Mouse (Mus musculus) liver, adult 2 months (tissue): ENCODE measurements around the gene Dnaaf5.

Source experiments
- CTCF ChIP-seq: fragments of 200-500 bp; IDR thresholded peaks from 2 replicates; pipeline ENCODE4 v1.5.1; 2011; ENCODE audit warnings: low read depth, low read length, control low read depth
- POLR2A ChIP-seq: fragments of 200-500 bp; IDR thresholded peaks from 2 replicates; pipeline ENCODE4 v1.6.1; 2011; ENCODE audit warnings: low read length, control low read depth; ENCODE audit not compliant: insufficient read depth; ENCODE audit errors: extremely low read depth

GRCm38 (mm10) chr5:139137176-139137575, 12.8 kb upstream of the Dnaaf5 start:
- TF ChIP-seq CTCF (no peak), POLR2A (no peak)
